Mouse (Mus musculus) testis, adult 2 months (tissue): ENCODE measurements around the gene Tomm40.

Experiments
- CTCF ChIP-seq: fragments of 200-500 bp; IDR thresholded peaks from 2 replicates; pipeline ENCODE4 v1.5.1; 2012; ENCODE audit warnings: low read depth, mild to moderate bottlenecking, inconsistent platforms, low read length, moderate library complexity; ENCODE audit not compliant: control insufficient read depth, insufficient read depth, insufficient replicate concordance
- POLR2A ChIP-seq: fragments of 200-500 bp; IDR thresholded peaks from 2 replicates; pipeline ENCODE4 v1.6.1; 2012; ENCODE audit warnings: low read depth, mild to moderate bottlenecking, inconsistent platforms, low read length, moderate library complexity; ENCODE audit not compliant: control insufficient read depth

GRCm38 (mm10) chr7:19698907-19699826 is 16.1 kb downstream of the Tomm40 start, which contains the start of gene Apoe:
- TF ChIP-seq CTCF (no peak), POLR2A (no peak)
